Mouse (Mus musculus) urinary bladder, postnatal 36 days (tissue): ENCODE measurements around the gene Slc22a20.
A peak's percentile ranks its signal among the peaks of the same experiment; 100 is the strongest.

Experiments used
- DNase-seq, 2 experiments: peaks; one replicate each; pipeline ENCODE4 v3.0.0; 2022; ENCODE audit warnings: low spot score in 2 of 2, mixed read lengths in 1 of 2

The Slc22a20 gene

DNA sequence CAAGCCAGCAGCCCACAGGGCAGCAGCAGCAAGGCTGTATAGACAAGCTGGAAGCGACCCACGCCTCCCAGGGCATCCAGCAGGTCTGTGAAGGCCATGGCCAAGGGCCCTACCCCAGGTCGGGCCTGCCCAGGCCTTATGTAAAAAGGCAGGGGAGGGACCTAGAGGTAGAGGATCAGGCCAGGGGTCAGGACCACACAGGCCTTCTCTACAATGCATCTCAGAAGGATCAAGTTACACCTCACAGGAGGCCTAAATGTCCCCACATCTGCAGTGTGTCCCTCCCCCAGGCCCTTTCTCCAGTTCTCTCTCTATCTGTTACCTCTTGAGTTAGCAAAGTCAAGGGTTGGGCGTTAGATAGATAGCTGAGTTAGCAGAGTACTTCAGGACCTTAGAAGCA, at the start of gene Slc22a20:
Gene Slc22a20 (minus strand): TSS at position 101 of the 400 bp plus-strand sequence.
- DNase-seq, result no peak

DNA sequence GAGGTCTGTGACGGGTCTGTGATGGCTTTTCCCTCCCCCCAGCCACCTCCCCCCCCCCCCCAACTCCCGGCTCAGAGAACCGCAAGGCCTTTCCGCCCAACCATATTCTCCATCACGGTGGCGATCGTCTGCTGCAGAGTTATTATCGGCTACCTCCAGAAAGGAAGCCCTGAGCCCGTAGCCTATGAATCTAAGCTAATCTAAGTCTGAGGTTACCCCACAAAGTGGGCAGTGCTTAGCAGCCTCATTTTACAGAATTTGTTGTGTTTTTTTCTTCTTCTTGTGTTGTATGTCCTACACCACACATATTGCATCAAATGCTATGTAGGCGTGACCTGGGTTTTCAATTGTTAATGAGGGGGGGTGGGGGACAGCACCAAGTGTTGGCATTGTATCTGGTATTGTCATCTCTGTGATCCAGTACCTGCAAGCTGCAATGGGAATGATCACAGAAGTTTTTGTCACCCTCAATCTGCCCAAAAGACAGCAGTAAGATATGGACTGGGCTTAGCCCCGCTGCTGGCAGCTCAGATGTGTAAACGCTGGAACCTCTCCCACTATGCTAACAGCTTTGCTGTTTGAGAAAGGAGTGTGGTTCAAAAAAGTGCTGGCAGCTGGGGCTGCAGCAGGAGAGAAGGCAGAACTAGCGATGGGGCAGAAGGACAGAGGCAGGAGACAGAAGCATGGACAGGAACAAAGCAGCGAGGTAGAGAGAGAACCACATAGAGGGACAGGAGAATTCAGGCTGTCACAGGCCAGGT, 44.8 kb upstream of the Slc22a20 start:
- DNase-seq, result no peak

DNA sequence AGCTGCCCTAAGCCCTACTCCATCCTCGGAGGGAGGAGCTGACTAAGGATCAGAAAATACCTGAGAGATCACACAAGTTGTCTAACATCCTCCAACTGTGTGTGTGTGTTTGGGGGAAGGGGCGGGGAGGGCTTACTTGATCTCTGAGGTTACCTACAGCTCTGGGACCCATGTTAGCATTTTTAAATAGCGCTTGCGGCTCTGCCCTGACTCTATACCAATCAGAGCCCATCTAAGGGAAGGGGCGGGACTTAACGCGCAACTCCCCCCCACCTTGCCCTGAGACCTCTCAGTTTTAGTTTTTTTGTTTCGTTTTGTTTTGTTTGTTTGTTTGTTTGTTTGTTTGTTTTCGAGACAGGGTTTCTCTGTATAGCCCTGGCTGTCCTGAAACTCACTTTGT, 43.5 kb upstream of the Slc22a20 start:
- DNase-seq, result no peak

DNA sequence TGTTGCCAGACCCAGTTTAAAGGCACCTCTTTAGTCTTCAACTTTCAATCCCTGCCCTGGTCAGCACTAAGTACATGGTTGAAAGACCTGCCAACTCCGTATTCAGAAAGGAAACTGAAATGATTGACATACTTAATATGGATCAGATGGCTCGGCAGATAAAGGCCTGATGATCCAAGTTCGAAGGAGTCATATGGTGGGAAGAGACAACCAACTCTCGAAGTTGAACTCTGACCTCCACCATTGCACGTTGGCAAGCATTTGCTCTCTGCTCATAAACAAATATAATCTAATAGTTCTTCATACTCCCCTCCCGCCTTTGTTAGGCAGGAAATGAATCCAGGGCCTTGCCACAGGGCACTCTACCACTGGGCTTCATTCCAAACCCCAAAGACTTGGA, 43.0 kb upstream of the Slc22a20 start:
- no peak for DNase-seq

DNA sequence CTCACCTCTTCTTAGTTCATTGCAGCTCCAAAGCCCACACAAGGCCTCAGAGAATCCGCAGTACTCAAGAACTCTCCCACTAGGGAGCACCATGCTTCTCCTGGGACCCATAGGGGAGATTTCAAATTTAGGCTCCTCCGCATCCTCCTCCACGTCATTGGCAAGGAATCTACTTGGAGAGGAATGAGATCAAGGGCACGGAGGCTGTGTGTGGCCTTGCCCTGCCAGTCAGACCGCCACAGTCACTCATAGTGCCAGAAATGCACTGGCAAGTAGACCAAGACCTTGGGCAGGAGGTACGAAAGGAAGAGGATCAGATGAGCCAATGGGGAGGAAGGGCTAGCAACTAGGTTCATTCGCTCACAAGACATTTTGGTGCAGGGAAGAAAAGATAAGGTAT, 38.0 kb upstream of the Slc22a20 start:
- DNase-seq, result no peak

DNA sequence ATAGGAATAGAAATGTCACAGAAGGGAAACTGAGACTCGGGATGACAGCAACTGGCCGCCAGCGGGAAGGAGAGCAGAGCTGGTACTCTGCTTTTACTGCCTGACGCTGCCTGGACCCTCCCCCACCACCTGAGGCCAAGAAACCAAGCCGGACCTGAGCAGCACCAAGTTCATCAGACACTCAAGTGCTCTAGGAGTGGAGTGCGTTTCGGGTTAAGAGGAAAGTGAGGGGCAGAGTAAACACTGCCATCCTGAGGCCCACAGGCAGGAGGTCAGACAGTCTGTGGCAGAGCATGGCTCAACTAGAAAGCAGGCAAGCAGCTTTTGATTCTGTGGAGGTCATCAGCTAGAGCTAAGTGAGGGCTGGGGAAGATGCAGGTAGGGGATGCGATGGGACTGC, 37.1 kb upstream of the Slc22a20 start:
- no peak for DNase-seq

DNA sequence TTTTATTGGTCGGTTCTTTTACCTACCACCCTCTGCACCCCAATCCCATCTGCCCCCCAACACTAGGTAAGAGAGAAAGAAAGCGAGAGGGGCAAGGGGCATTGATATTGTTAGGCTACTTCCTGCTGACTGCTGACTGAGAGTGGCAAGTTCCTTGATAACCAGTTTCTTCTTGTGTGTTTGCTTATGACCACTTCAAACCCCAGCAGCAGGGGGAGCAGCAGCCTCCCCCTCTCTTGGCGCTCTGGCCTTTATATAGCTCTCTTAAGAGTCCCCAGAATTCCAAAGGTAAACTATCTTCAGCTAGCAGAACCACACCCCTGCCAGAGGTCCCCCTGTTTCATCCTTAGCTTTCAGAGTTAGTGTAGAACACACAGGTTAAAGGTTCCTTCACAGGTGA, 34.3 kb upstream of the Slc22a20 start:
- no peak for DNase-seq

DNA sequence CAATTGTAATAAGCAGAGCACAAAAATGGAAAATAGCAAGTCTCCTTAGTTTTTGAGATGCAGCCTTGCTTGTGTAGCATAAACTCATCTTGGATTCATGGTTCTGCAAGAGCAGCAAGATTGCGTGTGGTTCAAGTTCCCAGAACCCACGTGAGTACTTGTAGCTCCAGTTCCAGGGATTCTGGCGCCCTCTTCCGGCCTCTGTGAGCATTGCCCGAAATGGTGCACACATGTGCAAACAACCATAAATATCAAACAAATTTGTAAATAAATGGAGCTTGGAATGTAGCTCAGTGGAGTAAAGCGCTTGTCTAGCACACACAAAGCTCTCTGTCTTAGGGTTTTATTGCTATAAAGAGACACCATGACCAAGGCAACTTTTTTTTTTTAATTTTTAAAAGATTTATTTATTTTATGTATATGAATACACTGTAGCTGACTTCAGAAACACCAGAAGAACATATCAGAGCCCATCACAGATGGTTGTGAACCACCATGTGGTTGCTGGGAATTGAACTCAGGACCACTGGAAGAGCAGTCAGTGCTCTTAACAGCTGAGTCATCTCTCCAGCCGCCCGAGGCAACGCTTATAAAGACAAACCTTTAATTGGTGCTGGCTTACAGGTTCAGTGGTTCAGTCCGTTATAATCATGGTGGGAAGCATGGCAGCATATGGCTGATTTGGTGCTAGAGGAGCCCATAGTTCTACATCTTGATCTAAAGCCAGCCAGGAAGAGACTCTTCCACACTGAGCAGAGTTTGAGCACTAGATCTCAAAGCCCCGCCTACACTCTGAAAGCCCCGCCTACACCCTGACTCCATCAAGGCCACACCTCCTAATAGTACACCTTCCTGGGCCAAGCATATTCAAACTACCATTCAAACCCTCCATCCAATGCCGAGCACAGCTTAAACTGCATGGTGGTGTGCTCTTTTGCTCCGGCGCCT, 32.5 kb upstream of the Slc22a20 start:
- DNase-seq, result peak; percentile 78 to 89

DNA sequence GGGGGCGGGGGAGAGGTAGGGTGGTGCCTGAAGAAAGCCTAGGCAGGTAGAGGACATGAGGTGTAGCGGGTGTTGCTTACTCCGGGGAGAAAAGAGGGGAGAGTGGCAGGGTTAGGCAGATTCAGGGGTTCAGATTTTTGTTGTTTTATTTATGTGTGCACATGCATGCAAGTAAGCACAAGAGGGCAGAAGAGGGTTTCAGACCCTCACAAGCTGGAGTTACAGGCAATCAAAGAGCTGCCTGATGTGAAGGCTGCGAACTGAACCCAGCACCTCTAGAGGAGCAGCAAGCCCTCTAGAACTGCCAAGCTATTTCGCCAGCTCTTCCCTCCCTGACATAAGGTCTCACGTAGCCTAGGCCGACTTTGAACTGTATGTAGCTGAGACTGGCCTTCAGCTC, 30.6 kb upstream of the Slc22a20 start:
- DNase-seq, result no peak

DNA sequence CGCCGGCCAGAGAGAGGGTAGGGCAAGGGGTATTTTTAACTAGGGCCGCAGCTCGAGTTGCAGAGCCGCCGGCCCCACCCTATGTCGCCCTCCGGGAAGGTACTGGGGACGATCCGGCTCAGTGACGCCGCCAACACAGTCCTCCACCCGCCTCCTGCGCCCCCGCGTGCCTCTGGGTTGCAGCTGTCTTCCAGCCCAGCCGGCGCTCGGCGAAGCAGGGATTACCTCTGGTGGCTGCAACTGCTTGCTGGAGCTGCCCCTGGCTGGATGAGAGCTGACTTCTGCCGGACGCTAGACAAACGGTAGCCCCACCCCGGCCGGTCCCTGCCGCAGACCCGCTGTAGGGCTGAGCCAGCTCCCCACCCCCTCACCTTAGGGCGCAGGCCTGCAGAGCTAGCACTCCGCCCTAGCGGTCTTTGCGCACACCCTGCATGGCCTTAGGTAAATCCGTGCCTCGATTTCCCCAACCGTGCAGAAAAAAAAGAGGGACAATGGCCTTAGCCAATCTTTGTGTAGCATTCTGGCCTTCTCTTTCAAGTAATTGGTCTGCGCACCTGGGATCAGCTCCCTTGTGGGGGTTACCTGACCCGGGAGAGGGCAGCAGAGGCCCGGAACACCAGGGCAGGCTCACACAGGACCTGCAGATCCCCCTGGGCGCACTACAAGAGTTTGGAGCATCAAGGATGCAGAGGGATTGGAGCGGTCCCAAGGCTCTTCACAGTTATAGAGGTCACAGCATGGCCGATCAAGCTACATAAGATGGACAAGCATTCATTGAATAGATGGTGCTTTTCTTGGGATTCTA, 29.8 kb upstream of the Slc22a20 start, which contains the start of gene Capn1:
Gene Capn1 (minus strand): TSS at position 387 of the 805 bp plus-strand sequence.
- peak; percentile 67 to 74 for DNase-seq

DNA sequence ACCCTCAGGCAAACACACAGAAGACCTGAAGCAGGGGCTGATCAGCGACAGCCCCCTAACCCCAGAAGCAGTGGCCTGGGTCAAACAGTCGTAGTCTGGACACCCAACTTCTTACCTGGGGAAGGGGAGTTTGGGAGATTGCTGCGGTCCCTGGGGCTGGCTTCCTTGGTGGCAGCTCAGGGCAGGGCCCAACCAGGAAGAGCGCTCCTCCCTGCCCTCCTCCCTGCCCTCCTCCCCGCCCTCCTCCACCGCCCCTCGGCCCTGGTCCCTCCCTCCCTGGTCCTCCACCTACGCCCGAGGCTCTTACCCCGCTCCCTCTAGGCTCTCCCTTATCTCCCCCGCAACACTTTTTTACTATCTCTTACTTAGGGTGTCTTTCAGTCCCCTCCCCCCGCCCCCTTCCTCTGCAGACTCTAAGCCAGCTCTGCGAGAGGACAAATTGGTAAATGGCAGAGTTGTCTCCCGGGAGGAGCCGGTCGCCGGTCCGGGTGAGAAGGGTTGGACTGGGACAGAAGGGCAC, 29.1 kb upstream of the Slc22a20 start:
- DNase-seq, result peak; percentile 40 to 51

DNA sequence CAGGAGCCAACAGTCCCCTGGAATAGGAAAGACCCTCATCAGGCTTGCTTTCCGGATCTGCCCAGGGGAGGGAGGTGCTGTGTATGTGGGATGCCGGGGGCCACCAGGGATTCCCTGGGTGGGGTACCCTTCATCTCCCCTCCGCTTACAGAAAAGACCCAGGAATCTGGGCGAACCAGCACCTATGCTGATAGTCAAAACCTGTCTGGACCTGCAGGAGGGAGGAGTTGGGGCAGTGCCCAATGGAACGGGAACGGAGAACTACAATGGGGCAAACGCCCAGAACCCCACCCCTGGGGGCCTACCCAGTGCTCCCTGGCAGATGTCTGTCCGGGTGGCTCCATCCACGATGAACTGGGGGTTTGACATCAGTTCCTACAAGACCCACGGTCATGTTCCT, 27.7 kb upstream of the Slc22a20 start:
- peak; percentile 76 to 80 for DNase-seq

DNA sequence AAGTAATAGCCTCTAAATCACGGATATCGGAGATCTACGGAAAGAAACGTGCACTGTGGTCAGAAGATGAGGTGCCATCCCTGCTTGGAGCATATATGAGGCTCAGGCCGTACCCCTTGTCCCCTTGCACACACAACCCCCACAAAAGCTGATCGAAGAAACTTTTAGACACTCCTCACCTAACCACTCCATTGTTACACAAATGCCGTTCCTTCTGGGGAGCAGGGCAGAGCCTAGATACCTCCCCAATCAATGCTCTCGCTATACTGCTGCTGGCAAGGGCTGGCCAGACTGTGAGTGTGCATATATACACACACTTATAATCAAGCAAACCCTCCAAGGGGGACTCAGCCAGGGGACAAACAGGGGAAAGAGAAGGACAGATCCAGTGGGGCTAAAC, 23.2 kb upstream of the Slc22a20 start:
- no peak for DNase-seq

DNA sequence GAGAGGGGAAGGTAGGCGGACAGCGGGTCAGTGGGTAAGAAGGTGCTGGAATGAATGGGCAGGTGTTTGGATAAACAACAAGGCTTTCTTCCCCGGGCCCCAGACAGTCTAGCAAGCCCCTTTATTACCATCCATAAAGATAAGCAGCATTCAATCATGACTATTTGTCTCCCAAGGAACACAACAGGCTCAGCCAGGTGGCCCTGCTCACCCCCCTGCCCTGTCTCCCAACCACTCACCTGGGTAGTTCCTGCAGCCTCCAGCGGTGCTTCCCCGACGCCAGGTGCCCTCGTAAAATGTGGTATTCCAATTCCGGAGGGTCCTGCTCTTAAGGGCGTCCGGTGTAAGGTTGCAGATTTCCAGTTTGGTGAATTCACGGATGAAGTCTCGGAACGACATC, 21.1 kb upstream of the Slc22a20 start:
- DNase-seq, result no peak

DNA sequence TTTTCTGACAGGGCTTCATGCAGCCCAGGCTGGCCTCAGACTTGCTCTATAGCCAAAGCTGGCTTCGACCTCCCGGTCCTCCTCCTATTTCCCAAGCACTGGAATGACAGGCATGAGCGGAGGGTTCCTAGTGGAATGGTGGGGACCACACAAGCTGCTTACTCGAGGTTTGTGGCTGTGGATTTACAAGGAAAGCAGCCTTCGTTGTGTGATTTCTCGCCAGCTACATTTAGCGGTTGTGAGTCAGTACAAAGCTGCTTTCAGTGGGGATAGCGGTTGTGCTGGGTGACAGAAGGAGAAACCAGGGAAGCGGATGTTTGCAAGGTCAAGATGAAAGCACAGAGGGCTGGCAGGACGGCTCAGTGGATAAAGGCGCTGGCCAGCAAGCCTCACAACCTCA, 19.6 kb upstream of the Slc22a20 start:
- DNase-seq, result no peak

DNA sequence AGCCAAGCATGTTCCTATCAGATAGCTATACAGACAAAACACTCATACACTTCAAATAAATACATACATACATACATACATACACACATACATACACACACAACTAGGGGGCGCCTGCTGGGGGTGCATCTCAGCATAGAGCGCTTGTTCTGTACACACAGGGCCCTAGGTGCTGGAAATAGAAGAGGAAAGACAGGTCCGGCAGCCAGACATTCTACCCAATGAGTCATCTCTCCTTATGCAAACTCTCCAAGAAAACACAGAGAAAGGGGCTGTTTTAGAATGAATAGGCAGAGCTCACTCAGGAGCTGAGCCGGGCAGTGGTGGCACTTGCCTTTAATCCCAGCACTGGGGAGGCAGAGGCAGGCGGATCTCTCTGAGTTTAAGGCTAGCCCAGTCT, 14.0 kb upstream of the Slc22a20 start:
- peak in 1 of 2 experiments; percentile 38 for DNase-seq

DNA sequence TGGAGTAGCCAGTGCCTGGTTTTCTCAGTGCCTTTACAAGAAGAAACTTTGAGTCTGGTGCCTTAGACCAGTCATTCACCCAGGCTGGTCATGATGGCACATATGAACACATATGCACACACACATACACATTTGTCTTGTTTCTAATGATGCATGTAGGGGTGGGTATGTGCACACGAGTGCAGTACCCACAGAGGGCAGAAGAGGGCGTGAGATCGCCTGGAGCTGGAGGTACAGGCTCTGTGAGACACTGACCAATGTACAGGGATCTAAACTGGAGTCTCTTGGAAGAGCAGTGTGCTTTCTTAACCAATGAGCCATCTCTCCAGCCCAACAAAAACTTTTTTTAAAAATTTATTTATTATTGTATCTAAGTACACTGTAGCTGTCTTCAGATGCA, 12.2 kb upstream of the Slc22a20 start:
- no peak for DNase-seq

DNA sequence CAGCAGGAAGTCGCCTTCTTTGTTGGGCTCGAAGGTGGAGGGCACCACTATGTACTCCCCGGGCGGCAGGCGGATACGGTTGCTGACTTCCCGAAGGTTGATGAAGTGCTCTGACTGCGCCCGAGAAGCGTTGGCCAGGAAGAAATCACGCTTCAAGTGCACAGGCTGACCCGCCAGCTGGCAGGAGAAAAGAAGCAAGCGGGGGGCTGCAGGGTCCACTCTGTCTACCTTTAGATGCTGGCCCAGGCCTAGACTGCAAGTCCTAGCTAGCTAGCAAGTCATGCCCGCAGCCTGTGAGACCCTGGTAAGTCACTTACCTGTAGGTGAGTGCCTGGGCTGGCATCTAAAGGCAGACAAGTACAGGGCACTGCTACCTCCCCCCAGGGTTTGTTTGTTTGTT, 8.8 kb upstream of the Slc22a20 start:
- DNase-seq, result no peak

DNA sequence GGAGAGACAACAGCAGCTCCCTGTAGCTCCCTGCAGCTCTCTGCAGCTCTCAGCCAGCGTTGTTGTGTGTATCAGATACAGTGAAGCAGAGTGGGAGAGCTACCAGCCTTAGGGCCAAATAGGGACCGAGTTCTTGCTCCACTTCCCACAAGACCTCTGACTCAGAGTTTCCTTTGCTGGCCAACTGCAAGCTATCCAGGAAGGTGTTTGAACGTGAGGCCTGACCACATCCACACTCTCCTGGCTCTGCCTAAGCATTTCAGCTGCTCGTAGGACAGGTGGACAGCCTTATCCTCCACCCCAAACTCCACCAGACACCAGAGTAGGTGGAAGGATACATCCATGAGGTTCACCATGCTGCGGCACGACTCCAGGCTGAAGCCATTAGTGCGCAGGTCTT, 6.1 kb upstream of the Slc22a20 start:
- DNase-seq, result no peak

DNA sequence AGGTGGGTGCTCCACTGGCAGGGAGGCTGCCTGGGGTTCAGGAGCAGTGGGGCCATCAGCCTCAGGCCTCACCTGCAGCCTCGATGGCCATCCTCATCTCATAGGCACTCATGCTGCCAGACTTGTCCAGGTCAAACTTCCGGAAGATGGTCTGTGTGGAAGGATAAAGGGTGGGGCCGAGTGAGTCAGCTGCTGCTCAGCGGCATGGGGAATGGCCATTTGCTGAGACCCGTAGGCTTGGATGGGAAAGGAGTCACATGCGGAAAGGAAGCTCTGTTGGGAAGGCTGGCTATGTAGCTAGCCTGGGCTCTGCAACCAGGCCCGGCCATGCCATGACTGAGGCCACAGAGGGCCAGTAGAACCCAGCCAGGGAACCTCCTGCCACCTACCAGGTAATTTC, 5.5 kb upstream of the Slc22a20 start:
- no peak for DNase-seq

DNA sequence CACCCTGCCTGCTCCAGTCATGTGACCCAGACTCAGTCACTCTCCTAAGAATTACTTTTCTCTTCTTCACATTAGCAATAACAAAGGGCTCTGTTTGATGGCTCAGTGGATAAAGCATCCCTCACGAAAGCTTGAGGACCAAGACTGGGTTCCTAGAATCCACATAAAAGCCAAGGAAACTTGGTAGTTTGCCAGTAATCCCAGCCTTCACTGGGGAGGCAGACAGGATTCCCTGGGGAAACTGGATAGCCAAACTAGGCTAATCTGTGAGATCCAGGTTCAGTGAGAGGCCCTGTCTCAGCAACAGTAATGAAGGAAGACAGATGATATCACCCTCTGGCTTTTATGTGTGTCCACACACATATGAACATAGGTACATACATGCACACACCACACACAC, 5.0 kb upstream of the Slc22a20 start:
- no peak for DNase-seq

DNA sequence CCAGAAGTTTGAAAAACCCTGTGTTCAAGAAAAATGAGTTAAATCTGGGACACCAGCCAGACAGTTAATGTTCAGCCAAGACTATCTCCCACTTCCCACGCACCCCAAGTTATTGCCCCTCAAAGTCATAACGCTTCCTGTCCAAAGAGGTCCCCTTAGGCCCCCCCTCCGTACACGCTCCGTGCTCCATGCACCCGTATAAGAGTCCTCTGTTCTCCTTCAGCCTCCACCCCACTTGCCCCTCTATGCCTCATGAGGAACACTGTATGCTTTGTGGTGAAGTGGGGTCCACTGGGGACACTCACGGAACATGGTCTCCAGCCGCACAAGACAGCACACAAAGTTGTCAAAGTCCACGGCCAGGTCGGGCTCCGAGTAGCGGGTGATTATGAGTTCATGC, 4.1 kb upstream of the Slc22a20 start:
- DNase-seq, result no peak
